Mouse (Mus musculus) Patski (cell line): ENCODE results near the gene Olfr1467. TPM values are rescaled to one million over a fixed set of nuclear protein-coding genes. Genes with fewer than 3 reads are reported as not detected.

Experiments used
- ATAC-seq: fragments of 100-300 bp; one replicate; pipeline ENCODE4 v1.8.0; 2021
- CTCF ChIA-PET: fragments of 350-600 bp; sonication (Branson Sonifier 250); formaldehyde crosslinking; loops from one replicate; lab custom pipeline; 2022; ENCODE audit warnings: inconsistent platforms; lab: Charles Lee
- POLR2A ChIA-PET: fragments of 350-600 bp; sonication (Branson Sonifier 250); formaldehyde crosslinking; loops from one replicate; lab custom pipeline; 2022; ENCODE audit warnings: antibody characterized with exemption, inconsistent platforms; lab: Charles Lee
- DNase-seq: peaks from one replicate; pipeline ENCODE4 v3.0.0-alpha.2; 2011; ENCODE audit warnings: low read depth, low spot score
- H3K27me3 ChIP-seq: fragments of 371-371 bp; one replicate; pipeline ENCODE4 v1.5.1; 2021
- CTCF ChIP-seq: fragments of 100-300 bp; IDR thresholded peaks from one replicate; pipeline ENCODE4 v1.5.1; 2021
- in situ Hi-C: fragments of 300-500 bp; cut with MboI; formaldehyde crosslinking; loops from 3 replicates; pipeline ENCODE4 v1.11.1; 2018; ENCODE audit warnings: low pct_unique_long_range_greater_than_20kb, mixed read lengths
- polyA plus RNA-seq: library from polyadenylated mRNA; unstranded; gene quantifications from one replicate; pipeline ENCODE4 v1.2.3, GENCODE M21; 2021

Olfr1467 gene
- polyA plus RNA-seq, result not detected

GRCm38 (mm10) chr19:13361936-13362335 is at the start of gene Olfr1467:
Gene Olfr1467, plus strand, starts transcription at chr19:13362236.
- DNase-seq (no peak), ATAC-seq (no peak)
- ChIA-PET POLR2A (no interaction called here), CTCF (no interaction called here)
- no peaks in the 10 kb centered on the region for H3K27me3 ChIP-seq
- TF ChIP-seq CTCF, result no peak
- in situ Hi-C loops, result no loop called here

- POLR2A ChIA-PET, result no interaction called here
- no peaks in the 10 kb centered on the region for H3K27me3 ChIP-seq
- no peak for TF ChIP-seq CTCF
- DNase-seq, result no peak
- ATAC-seq, result no peak
- in situ Hi-C loops, result no loop called here
- CTCF ChIA-PET, result no interaction called here
These were observed 46.6 kb upstream of the Olfr1467 start, which contains the start of gene Olfr1465 for GRCm38 (mm10) chr19:13315441-13315840. Gene Olfr1465, minus strand, starts transcription at chr19:13315541.

- TF ChIP-seq CTCF, result no peak
- no peaks in the 10 kb centered on the region for H3K27me3 ChIP-seq
- no peak for ATAC-seq
- POLR2A ChIA-PET, result no interaction called here
- no peak for DNase-seq
- CTCF ChIA-PET, result no interaction called here
- in situ Hi-C loops, result no loop called here
These were observed 23.5 kb upstream of the Olfr1467 start, which contains the start of gene Olfr1466 for GRCm38 (mm10) chr19:13338562-13338961. Gene Olfr1466, plus strand, starts transcription at chr19:13338862.

GRCm38 (mm10) chr19:13407549-13407948 is 45.5 kb downstream of the Olfr1467 start, which contains the start of gene Olfr1469:
Gene Olfr1469, plus strand, starts transcription at chr19:13407849.
- POLR2A ChIA-PET, result no interaction called here
- ATAC-seq (no peak), DNase-seq (no peak)
- in situ Hi-C loops, result no loop called here
- H3K27me3 ChIP-seq, result no peaks in the 10 kb centered on the region
- CTCF ChIA-PET, result no interaction called here
- TF ChIP-seq CTCF, result no peak

Other genes with a start within 250 kb of the Olfr1467 start
- 0.03 TPM for gene Olfr1459, start 212.7 kb upstream of the Olfr1467 start, polyA plus RNA-seq
- not detected for gene Olfr1461, start 199.2 kb upstream of the Olfr1467 start, polyA plus RNA-seq
- not detected for gene Olfr1462, start 176.5 kb upstream of the Olfr1467 start, polyA plus RNA-seq
- not detected for gene Olfr1463, start 130.9 kb upstream of the Olfr1467 start, polyA plus RNA-seq
- not detected for gene Olfr1465, start 46.7 kb upstream of the Olfr1467 start, polyA plus RNA-seq
- not detected for gene Olfr1466, start 23.4 kb upstream of the Olfr1467 start, polyA plus RNA-seq
- gene Olfr1469, start 45.6 kb downstream of the Olfr1467 start, polyA plus RNA-seq, result not detected
- not detected for gene Olfr1471, start 81.2 kb downstream of the Olfr1467 start, polyA plus RNA-seq
- gene Olfr1472, start 93.8 kb downstream of the Olfr1467 start, polyA plus RNA-seq, result not detected
- gene Olfr1474, start 107.3 kb downstream of the Olfr1467 start, polyA plus RNA-seq, result not detected
- gene Olfr1475, start 118.0 kb downstream of the Olfr1467 start, polyA plus RNA-seq, result not detected
- not detected for gene Olfr1477, start 138.3 kb downstream of the Olfr1467 start, polyA plus RNA-seq
- not detected for gene Olfr1480, start 165.7 kb downstream of the Olfr1467 start, polyA plus RNA-seq
- not detected for gene Olfr1484, start 221.3 kb downstream of the Olfr1467 start, polyA plus RNA-seq